Mouse (Mus musculus) erythroid progenitor cell, adult 5-6 weeks (primary cell): ENCODE measurements around the gene Gcn1l1. TPM values are rescaled to one million over a fixed set of nuclear protein-coding genes. Genes with fewer than 3 reads are reported as not detected.
A peak's percentile ranks its signal among the peaks of the same experiment; 100 is the strongest.

Source experiments
- ATAC-seq: replicated peaks from 2 replicates; pipeline ENCODE4 v1.8.0; 2016; ENCODE audit warnings: moderate number of reproducible peaks, mild to moderate bottlenecking, moderate TSS enrichment, inconsistent platforms; ENCODE audit not compliant: poor library complexity, low FRiP score, severe bottlenecking
- total RNA-seq, 2 experiments: library from RNA; stranded (forward) in 1 of 2; stranded (reverse) in 1 of 2; fragments of 150-400 nt in 1 of 2; fragments of 186-747, 209-891 nt in 1 of 2; gene quantifications; 2 replicates each; pipeline versions ENCODE4 v1.2.3 to v1.2.4; 2015 to 2017; ENCODE audit warnings: low replicate concordance in 2 of 2

Gcn1l1 gene
- total RNA-seq, 2 experiments from 2014 or later = 14.1 to 17.6 TPM

DNA sequence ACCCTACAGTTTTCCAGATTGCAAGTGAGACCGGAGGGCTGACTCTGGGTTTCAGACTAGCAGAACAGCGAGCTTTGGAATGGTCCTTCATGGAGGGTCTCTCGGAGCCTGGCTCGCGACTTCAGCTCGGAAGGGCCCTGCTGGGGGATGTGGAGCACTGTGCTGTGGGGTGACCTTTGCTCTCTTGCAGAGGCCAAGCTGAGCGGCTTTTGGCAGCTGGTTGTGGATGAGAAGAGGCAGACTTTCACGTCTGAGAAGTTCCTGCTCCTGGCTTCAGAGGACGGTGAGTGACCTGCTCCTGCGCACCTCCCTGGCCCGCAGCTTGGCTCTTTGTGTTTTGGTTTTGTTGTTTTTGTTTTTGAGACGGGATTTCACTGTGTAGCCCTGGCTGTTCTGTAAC, 20.6 kb downstream of the Gcn1l1 start:
- no peak for ATAC-seq

GRCm38 (mm10) chr5:115586166-115586565, 21.1 kb downstream of the Gcn1l1 start:
- no peak for ATAC-seq

GRCm38 (mm10) chr5:115586780-115587179, 21.7 kb downstream of the Gcn1l1 start:
- no peak for ATAC-seq

- no peak for ATAC-seq
These were observed 26.0 kb downstream of the Gcn1l1 start for GRCm38 (mm10) chr5:115591028-115591427.

- no peak for ATAC-seq
These were observed 26.5 kb downstream of the Gcn1l1 start for GRCm38 (mm10) chr5:115591506-115591905.

- no peak for ATAC-seq
These were observed 38.5 kb downstream of the Gcn1l1 start for GRCm38 (mm10) chr5:115603561-115603960.

- peak; percentile 77 for ATAC-seq
These were observed 46.5 kb downstream of the Gcn1l1 start for GRCm38 (mm10) chr5:115611566-115611965.

DNA sequence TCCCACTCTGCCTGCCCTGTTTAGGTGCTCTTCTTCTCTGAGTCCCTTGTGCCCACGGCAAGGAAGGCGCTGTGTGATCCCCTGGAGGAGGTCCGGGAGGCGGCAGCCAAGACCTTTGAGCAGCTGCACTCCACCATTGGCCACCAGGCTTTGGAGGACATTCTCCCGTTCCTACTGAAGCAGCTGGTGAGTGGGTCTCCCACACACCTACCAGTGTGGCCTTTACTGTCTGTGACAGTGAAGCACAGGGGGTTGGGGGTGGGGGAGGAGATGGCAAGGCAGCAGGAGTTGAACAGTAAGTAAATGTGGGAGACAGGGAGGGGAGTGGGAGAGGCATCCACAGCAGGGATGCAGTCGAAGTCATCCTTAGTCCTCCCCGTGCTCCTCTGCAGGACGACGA, 48.3 kb downstream of the Gcn1l1 start:
- no peak for ATAC-seq

- peak; percentile 33; the same call in 1 of the 2 replicates for ATAC-seq
These were observed 49.9 kb downstream of the Gcn1l1 start for GRCm38 (mm10) chr5:115614948-115615347.

GRCm38 (mm10) chr5:115619690-115620089, 54.6 kb downstream of the Gcn1l1 start:
- ATAC-seq = no peak

DNA sequence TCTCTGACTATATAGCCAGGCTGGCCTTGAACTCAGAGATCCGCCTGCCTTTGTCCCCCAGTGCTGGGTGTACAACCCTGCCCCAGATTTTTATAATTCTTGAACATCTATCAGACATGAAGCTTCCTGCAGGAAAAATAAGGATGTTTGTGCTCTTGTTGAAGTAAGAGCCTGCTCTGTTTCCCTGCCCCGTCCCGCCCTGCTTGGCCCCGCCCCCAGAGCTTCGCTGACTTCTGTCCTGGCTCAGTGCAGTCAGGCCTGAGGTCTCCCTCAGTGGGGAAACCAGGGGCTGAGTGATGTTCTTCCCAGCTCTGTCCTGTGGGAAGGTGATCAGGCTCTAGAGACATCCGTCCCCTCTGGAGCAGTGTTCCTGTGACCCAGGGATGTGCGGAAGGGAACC, 57.6 kb downstream of the Gcn1l1 start:
- peak; percentile 31; the same call in 1 of the 2 replicates for ATAC-seq

DNA sequence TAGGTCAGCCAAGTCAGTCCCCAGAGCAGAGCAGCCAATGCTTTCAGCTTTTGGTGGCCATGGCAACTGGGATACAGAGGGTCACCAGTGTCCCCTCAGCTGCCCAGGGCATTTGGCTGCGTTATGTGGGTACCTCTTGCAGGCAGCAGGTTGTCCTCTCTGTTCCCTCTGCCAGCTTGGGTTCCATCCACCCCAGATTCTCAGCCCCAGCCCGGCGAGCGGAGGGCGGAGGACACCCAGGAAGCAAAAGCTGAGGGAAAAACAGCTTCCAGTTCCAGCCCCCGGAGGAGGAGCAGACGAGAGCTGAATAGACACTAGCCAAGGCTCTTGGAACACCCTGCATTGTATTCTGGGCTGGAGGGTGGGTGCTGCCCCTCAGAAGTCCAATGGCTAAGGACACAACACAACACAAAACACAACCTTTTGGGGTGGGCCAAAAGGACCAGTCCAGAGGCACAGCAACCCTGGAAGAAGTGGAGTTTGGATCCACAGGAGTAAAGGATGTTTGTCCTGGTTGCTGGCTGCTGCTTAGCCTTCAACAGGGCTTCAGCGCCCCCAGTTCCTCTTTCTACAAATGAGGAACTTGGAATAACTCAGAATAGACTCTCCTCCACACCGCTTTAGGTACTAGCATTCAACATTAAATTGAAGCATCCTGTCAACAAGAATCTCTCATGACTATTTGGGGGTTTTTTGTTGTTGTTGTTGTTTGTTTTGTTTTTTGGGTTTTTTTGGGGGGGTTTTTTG, 58.8 kb downstream of the Gcn1l1 start:
- no peak for ATAC-seq

DNA sequence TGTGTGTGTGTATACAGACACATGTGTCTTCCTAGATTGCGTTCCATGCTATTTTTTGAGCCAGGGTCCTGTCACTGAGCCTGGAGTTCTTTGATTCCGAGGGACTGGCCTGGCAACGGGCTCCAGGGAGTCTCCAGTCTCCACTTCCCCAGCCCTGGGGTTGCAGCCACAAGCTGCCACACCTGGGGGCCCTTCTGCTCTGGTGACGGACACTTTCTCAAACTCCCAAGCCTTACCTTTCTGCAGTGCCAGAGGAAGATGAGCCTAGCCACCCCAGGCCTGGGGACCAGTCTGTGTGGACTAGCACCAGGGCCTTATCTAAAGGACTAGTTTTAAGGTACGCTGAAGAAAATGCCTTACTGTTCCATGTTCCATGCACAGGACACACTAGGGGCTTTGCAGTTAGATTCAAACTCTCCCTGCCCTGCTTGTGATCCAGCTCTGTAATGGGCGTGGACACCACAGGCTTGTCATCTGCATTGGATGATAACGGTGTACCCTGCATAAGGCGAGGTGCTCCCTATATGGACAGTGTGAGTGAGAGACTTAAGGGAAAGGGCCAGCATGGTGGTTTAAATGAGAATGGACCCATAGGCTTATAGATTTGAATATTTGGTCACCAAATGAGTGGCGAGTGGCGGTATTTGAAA, 61.3 kb downstream of the Gcn1l1 start:
- peak; percentile 90 for ATAC-seq

GRCm38 (mm10) chr5:115628083-115628482, 63.0 kb downstream of the Gcn1l1 start:
- ATAC-seq = no peak

DNA sequence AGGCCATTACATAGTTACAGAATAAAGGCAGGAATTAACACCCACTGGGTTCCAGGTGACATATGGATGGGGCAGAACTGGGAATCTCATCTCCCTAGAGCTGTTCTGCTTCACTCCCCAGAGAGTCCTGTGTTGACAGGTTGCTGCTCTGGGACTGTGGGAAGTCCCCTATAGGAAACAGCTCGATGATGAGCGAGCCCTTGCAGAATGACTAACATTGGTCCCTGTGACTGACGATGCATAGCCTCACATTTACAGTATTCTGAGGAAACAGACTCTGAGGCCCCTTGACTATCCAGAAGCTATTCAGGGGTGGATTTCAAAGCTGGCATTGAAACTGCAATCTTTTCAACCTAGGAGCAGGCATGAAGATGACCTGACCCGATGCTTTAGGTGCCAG, 64.6 kb downstream of the Gcn1l1 start:
- ATAC-seq = no peak

GRCm38 (mm10) chr5:115630291-115630690, 65.2 kb downstream of the Gcn1l1 start:
- no peak for ATAC-seq

GRCm38 (mm10) chr5:115631505-115632357, 66.7 kb downstream of the Gcn1l1 start, which contains the start of gene Rab35:
Gene Rab35, plus strand, starts transcription at chr5:115631908.
- ATAC-seq = peak; percentile 82

- no peak for ATAC-seq
These were observed 67.3 kb downstream of the Gcn1l1 start for GRCm38 (mm10) chr5:115632358-115632714.

DNA sequence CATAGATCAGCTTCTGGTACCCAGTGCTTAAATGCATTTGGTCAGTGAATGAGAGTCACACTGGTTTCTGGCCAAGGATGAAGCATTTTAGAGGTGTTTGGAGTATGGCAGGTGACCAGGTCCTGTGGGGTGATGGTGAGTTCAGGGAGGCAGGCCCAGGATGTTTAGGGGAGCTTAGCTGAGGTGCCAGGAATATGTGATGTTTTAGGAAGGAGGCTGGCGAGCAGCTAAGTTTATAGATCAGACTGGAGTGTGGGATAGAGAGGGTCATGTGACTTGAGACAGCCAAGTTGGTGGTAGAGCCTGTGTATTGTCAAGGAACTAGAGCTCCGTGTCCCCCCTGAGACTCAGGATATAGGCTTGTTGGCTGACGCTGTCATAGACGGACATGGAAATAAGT, 68.0 kb downstream of the Gcn1l1 start:
- no peak for ATAC-seq

DNA sequence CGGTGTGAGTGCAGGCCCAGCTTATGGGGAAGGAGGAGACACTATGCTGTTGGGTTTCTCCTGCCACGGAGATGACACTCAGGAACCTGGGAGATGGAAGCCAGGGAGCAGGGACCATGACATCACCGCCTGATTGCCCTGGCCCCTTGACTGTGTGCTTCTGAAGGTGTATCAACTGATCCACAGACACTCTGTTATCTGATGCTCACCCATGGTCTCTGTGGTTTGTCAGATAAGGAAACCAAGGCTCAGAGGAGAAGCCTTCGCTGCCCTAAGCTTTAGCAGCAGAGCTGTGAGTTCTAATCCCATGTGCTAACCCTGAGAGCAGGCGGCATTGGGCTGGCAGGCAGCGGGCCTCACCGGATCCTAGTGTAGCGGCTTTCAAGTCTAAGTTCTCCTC, 69.0 kb downstream of the Gcn1l1 start:
- ATAC-seq = peak; percentile 30

GRCm38 (mm10) chr5:115635536-115635935, 70.5 kb downstream of the Gcn1l1 start:
- no peak for ATAC-seq
